Mouse (Mus musculus): ENCODE data around the gene Slc17a1.
A peak's percentile ranks its signal among the peaks of the same experiment; 100 is the strongest.

The Slc17a1 gene

DNA sequence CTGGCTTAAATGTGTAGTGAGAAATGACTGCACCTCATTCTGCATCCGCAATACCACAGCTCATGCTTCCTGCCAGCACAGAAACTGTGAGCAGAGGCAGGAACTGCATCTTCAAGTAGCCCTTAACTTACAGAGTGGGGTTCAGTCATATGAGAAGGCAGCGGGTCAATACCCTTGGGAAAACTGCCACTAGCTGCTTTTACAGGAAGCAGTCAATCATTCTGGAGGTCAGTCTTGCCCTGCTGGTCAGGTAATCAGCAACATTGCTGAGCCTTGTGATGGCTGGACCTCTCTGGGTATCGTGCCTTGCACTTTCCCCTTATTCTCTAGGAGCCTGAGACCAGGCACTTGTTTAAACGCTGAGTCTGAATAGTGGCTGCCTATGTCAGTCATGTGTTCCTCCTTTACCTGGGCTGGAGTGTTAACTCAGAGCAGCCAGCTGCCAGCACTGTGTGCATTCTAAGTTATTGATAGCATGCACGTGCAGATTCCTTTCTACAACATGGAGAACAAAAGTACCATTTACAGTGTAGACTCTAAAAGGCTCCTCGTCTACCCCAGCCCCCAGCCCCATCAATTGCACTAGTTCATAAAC is 21.6 kb downstream of the Slc17a1 start:
- no peak for DNase-seq (ENCODE audit: low spot score in 2 of 2)

- no peak for DNase-seq (ENCODE audit: low spot score in 2 of 2)
Measured at GRCm38 (mm10) chr13:23892592-23893268, 25.2 kb downstream of the Slc17a1 start.

DNA sequence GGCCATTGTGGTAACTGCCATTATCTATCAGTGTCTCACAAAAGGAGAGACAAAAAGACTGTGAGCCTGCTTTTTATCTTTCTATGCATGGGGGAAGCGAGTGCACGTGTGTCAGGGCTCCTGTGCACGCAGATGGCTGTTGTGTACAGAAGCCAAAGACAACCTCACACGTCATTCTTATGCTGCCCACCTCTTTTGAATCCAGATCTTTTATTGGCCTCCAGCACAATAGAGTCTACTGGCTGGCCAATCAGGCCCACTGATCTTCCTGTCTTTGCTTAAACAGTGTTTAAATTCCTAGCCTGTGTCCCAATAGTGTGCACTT is 25.7 kb downstream of the Slc17a1 start:
- DNase-seq (ENCODE audit: low spot score in 2 of 2) = no peak

- no peak for DNase-seq (ENCODE audit: low spot score in 2 of 2)
Measured at GRCm38 (mm10) chr13:23898242-23898641, 30.7 kb downstream of the Slc17a1 start.

DNA sequence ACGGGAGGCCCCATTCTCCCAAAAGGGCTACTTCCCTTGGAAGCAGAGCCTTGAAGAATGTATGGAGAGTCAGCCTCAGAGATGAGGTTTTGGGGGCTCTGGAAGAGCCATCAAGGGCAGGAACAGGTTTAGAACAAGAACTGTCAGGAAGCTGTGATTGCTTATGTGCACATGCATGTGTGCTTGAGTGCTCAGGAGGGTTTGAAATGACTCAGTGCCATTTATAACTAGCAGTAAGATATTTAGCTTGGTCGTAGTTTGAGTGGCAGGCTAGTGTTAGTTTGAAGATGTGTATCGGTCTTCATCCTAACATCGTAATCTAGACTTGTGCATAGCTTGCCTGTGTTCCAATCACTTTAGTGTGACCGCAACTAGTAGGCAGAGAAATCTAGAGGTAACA is 39.4 kb downstream of the Slc17a1 start:
- DNase-seq (ENCODE audit: low spot score in 2 of 2) = no peak

DNA sequence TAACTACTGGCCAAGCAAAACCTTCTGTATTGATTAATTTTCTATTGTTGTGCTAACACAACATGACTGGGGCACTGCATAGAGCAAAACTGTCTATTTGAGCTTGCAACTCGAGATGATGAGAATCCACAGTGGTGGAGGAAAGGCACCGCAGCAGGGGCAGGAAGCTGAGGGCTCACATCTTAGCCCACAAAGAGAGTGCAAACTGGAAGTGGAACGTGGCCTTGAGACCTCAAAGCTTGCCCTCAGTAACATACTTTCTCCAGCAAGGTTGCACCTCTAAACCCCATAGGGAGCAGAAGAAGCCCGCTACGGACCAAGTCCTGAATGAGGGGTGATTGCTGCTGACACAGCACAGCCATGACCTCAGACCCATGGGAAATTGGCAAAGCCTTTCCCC is 42.6 kb downstream of the Slc17a1 start:
- no peak for DNase-seq (ENCODE audit: low spot score in 2 of 2)

- no peak for DNase-seq (ENCODE audit: low spot score in 2 of 2)
Measured at GRCm38 (mm10) chr13:23911335-23911734, 43.8 kb downstream of the Slc17a1 start.

DNA sequence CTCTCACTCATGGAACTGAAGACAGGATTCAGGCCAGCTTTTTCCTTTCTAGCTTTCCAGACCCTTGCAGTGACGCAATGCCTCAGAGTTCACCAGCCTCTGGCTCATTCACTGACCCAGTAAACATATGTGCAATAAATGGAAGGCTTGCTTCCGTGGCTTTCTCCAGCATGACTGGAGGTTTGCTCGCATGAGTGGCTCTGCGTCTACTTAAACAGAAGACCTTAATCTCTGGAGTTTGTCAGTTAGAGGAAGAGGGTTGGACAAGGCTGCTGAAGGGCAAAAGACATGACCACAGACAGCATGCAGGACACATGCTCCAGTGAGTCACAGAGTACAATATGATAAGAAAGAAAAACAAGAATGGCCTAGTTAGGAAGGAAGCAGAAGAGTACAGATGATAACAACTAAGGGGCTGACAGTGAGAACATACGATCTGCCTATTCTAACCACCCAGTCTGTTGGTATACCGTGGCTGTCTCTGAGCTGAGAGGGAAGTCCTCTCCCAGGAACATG is 46.3 kb downstream of the Slc17a1 start:
- DNase-seq (ENCODE audit: low spot score in 2 of 2) = no peak

DNA sequence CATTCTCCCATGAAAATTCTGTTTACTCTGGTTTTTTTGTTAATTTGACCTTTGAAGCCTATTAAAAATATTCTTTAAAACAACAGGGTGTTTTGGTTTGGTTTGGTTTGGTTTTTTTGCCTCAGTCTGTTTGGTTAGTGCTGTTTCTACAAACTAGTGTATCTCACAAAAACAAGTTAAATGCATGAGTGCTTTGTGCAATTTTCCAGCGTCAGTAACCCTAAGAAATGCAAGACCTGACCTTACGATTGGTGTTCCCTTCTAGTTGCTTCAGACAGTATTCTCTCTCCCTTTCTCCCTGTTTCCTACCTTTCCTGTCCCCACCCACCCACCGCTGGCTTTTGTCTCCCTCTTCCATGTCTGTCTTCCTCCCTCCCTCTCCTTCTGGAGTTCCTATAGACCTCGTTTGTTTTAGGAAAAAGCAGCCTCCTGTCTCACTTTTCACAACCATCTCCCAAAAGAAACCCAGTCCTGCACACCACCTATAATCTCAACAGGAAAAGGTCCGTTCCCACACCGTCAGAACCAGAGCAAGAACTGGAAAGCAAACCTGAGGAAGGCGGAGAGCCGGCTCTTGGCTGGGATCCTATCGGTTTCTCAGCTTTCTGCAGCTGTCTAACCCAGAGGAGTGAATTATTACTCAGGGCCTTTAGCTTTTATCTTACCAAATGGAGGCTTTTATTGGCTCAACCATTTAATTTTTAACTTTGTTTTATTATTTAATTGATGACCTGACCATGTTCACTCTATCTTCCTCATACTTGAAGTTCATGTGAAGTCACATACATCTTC is 47.0 kb downstream of the Slc17a1 start, which contains the start of gene Slc17a4:
Gene Slc17a4, minus strand, starts transcription at position 634 of the 792 bp plus-strand sequence.
- no peak for DNase-seq (ENCODE audit: low spot score in 2 of 2)

- no peak for DNase-seq (ENCODE audit: low spot score in 2 of 2)
Measured at GRCm38 (mm10) chr13:23916132-23916531, 48.6 kb downstream of the Slc17a1 start.

DNA sequence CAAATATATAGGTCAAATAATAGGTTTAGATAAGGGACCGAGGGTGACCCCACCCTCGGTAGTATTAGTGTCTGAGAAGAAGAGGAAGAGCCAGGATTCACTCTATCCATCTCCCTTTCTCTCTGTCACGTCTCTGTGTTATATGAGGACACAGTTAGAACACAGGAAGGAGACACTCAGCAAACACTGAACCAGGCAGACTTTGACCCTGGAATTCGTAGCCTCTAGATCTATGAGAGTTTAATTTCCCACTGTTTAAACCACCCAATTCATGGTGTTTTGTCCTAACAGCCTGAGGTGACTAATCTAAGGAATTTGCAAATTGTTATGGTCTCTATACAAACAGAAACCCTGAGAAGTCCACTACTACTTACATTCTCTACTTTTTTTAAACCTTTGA is 50.1 kb downstream of the Slc17a1 start:
- no peak for DNase-seq (ENCODE audit: low spot score in 2 of 2)

DNA sequence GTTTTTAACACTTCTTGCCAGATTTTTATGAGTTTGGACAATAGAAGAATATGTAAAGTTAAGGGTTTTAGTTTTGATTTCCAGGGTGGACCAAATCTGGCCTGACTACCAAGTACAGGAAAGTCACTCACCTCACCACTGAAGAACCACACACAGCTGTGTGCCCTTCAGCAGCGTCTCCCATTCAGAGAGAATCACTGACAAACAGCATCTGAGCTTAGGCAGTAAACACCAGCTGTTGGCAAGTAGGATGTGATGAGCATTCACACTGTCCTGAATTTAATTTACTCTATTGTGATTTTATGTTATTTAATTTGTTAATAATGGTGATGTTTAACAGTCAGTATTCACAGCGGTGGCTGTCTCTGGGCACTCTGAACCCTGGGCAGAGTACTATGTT is 58.2 kb downstream of the Slc17a1 start:
- DNase-seq (ENCODE audit: low spot score in 2 of 2) = no peak

GRCm38 (mm10) chr13:23928637-23929036 is 61.1 kb downstream of the Slc17a1 start:
- DNase-seq (ENCODE audit: low spot score in 2 of 2) = peak in 1 of 2 experiments; percentile 7

- DNase-seq (ENCODE audit: low spot score in 2 of 2) = no peak
Measured at GRCm38 (mm10) chr13:23930461-23930860, 62.9 kb downstream of the Slc17a1 start.

DNA sequence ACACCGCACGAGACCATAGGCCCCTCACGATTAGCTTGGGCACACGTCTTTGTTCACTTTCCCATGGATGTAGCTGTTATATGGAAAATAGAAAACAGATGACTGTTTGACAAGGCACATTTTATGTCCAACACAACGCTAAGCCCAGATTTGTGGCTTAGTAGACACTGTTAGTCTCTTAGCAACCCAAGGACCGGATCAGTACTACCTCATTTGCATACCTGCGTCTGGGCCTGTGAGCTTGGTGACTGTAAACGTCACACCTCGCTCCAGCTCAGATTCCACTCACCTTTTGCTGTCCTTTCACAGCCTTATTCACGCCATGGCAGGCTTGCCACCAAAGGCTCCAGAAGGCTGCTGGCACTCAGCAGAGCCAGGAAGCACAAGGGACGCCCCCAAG is 63.4 kb downstream of the Slc17a1 start:
- DNase-seq (ENCODE audit: low spot score in 2 of 2) = no peak

- no peak for DNase-seq (ENCODE audit: low spot score in 2 of 2)
Measured at GRCm38 (mm10) chr13:23933421-23934210, 66.1 kb downstream of the Slc17a1 start, which contains the start of gene Hist1h2ba. Gene Hist1h2ba, minus strand, starts transcription at chr13:23934156.

GRCm38 (mm10) chr13:23934211-23934520 is 66.6 kb downstream of the Slc17a1 start, which contains the start of gene Hist1h2aa:
Gene Hist1h2aa, plus strand, starts transcription at chr13:23934462.
- DNase-seq (ENCODE audit: low spot score in 2 of 2) = no peak

GRCm38 (mm10) chr13:23938699-23939098 is 71.1 kb downstream of the Slc17a1 start:
- no peak for DNase-seq (ENCODE audit: low spot score in 2 of 2)

GRCm38 (mm10) chr13:23940291-23940690 is 72.7 kb downstream of the Slc17a1 start:
- no peak for DNase-seq (ENCODE audit: low spot score in 2 of 2)

DNA sequence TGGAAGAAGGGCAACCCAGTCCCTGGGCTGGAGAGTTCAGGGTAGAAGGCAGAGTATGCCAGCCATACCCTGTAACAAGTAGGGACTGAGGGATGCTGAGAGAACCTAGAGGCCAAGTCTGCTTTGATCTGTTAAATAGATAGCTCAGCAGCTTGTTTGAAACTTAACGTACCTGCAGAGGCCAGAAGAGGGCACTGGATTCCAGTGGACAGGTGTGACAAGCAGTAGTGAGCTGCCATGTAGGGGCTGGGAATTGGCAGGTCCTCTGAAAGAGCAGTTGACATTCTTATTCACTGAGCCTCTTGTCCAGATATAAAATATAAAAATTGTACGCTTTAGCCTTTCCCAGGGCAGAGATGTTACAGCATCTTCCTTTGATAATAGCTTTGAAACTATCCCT is 75.3 kb downstream of the Slc17a1 start:
- DNase-seq (ENCODE audit: low spot score in 2 of 2) = no peak

All from urinary bladder, postnatal 36 days (tissue).